Mouse (Mus musculus) ovary, postnatal 36 days (tissue): ENCODE data around the gene Galnt10.

Source experiments
- DNase-seq: peaks from one replicate; pipeline ENCODE4 v3.0.0; 2022; ENCODE audit warnings: low spot score, mixed read lengths

Galnt10 gene

GRCm38 (mm10) chr11:57645018-57645559 lies at the start of gene Galnt10:
Gene Galnt10, plus strand, starts transcription at chr11:57645442.
- peak; percentile 88 for DNase-seq

DNA sequence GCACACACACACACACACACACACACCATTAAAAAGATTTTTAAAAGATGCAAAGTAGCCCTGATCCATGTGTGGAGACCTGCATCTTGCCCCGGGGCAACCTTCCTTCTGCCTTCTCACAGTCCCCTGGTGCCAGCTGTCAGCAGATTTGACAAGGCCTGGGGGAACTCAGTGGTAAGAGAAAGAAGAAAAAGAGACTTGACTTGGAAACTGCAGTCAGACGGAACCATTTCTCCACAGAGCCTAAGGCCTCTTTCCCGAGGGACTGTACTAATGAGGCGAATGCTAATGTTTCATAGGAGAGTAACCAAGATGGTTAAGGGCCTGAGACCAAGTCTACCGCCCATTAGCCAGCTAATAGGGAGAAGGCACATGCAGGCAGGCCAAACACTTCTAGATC lies 49.3 kb upstream of the Galnt10 start:
- no peak for DNase-seq

- DNase-seq, result no peak
Observed at GRCm38 (mm10) chr11:57598161-57598560, 47.1 kb upstream of the Galnt10 start.

- DNase-seq, result no peak
Observed at GRCm38 (mm10) chr11:57599304-57599703, 45.9 kb upstream of the Galnt10 start.

- no peak for DNase-seq
Observed at GRCm38 (mm10) chr11:57600113-57600512, 45.1 kb upstream of the Galnt10 start.

GRCm38 (mm10) chr11:57600621-57601121 lies 44.6 kb upstream of the Galnt10 start:
- peak; percentile 25 for DNase-seq

DNA sequence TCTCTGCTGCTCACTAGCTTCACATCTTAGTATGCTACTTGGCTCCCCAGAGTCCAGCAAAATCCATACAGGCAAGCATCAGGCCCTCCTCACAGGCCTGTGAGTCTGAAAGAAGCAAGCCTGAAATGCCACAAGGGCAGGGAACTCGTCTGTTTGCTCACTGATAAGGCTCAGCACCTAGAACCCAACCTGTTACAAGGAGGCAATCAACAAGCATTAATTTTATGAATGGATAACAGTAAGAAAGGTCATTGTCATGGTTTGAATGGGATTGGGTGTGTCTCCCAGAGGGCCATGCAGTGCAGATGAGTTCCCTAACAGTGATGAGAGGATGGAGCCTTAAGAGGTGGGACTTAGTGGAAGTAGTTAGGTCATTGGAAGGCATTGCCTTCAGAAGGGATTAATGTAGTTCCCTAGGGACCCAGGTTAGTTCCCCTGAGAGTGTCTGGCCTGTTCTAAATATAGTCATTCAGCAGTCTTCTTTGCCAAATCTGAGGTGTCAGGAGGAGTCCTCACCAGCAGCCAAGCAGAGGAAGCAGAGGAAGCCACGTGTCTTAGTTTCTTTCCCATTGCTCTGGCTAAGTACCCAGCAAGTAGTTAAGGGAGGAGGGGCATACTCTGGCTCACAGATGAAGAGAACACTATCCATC lies 43.3 kb upstream of the Galnt10 start:
- DNase-seq, result no peak

GRCm38 (mm10) chr11:57605086-57605485 lies 40.2 kb upstream of the Galnt10 start:
- no peak for DNase-seq

- DNase-seq, result no peak
Observed at GRCm38 (mm10) chr11:57605660-57606059, 39.6 kb upstream of the Galnt10 start.

- DNase-seq, result no peak
Observed at GRCm38 (mm10) chr11:57614502-57614901, 30.7 kb upstream of the Galnt10 start.

DNA sequence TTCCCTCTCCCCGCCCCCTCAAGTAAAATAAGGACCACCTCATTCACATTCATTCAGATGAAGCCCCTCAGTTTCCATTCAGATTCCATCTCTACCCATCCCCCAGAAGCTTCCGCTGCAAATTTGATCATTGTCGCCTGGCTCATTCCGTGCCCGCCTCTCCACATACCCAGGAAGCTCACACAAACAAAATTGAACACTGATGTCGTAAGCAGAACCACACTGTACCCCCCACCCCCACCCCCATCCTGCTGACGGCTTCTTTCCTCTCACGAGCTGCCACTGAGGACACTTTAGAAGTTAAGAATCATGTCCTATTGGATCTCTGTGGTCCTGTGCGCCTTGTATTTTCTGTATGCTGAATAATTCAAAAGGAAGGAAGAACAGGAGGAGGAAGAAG lies 30.0 kb upstream of the Galnt10 start:
- no peak for DNase-seq

- no peak for DNase-seq
Observed at GRCm38 (mm10) chr11:57615871-57616270, 29.4 kb upstream of the Galnt10 start.

DNA sequence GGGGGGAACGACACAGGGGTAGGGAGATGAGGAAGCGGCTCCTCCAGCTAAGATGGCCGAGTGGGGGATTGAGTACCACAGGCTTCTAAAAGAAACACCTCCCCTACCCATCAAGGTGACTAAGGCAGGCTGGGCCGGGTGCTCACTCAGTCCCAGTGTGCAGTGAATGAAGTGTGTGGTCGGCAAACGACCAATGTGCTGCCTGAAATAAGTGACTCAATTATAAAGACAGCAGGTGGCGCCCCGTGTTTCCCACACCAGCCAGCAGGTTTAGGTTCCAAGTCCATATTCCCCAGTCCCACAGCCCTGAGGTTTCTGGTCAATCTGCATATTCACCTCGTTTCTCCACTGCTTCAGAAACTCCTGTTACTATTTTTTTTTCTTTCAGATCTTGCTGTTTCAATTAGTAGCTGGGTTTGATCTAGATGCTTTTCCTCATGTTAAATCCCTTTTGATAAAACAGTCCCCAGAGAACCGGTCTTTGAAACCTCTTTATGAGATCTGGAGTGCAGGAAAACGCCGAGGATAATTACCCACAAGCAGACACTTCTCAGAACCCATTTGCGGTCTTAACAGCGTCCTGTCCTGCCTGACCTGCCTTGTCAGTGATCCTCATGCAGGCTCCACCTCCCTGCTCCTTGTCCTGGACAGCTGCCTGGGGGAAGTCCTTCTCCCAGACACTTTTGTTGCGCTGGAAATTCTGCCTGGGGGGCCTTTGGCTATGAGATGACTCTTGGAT lies 27.5 kb upstream of the Galnt10 start:
- peak; percentile 59 for DNase-seq

DNA sequence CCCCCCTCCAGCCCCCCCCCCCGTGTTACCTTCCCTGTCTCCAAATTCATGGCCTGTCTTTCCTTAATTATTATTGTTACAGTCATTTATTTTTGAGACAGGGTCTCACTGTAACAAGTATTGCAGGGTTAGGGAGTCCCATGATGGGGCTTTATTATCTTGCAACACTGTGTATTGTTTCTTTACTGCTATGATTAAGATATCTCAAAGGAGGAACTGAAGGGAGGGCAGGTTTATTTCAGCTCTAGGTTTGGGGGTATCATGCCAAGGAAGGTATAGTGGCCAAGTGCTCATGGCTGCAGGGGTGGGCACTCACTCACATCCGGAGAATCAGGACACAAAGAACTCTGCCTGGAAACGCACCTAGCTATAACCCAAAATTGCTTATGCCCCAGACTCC lies 23.8 kb upstream of the Galnt10 start:
- no peak for DNase-seq

- peak; percentile 35 for DNase-seq
Observed at GRCm38 (mm10) chr11:57621876-57622275, 23.4 kb upstream of the Galnt10 start.

- no peak for DNase-seq
Observed at GRCm38 (mm10) chr11:57624490-57624893, 20.8 kb upstream of the Galnt10 start.

GRCm38 (mm10) chr11:57625465-57625864 lies 19.8 kb upstream of the Galnt10 start:
- DNase-seq, result no peak

DNA sequence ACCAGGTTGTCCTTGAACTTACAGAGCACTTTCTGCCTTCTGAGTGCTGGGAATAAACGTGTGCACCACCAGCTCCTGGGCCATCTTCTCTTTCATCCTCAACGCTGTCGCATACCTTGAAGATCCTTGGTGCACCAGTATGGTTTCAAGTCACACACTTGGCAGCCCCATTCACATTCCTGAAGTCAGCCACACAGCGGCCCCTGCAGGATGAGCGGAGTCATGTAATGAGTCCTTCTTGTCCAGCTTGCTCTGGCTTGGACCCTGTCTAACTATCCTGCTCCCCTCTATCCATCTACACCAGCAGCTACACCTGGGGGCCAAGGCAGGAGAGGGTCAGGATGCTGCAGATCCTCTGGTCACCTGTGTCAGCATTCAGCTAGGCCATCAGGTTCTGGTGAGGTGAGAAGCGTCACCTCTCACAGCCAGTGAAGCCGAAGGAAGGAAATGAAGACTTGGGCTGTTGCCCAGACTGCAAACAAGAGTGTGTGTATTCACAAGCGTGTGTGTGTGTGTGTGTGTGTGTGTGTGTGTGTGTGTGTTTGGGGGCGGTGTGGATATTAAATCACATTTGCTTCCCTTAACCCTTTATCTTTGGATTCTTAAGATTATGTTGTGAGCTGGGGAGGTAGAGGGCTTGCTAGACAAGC lies 18.0 kb upstream of the Galnt10 start:
- DNase-seq, result peak; percentile 46

- no peak for DNase-seq
Observed at GRCm38 (mm10) chr11:57631805-57632485, 13.3 kb upstream of the Galnt10 start.

DNA sequence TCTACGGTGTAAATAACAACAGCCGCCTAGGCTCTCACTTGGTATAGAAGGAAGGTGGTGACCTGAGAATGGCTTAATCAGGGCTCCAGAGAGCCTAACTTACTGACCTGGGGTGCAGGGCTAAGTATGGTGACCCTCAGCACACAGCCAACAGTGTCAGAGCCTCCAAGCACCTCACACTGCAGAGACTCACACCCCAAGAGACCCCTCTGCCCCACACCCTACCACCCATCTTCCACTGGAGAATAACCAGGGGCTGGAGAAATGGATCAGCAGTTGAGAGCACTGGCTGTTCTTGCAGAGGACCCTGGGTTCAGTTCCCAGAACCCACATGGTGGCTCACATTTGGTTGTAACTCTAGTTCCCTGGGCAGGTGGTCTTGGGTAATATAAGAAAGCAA lies 12.2 kb upstream of the Galnt10 start:
- no peak for DNase-seq

DNA sequence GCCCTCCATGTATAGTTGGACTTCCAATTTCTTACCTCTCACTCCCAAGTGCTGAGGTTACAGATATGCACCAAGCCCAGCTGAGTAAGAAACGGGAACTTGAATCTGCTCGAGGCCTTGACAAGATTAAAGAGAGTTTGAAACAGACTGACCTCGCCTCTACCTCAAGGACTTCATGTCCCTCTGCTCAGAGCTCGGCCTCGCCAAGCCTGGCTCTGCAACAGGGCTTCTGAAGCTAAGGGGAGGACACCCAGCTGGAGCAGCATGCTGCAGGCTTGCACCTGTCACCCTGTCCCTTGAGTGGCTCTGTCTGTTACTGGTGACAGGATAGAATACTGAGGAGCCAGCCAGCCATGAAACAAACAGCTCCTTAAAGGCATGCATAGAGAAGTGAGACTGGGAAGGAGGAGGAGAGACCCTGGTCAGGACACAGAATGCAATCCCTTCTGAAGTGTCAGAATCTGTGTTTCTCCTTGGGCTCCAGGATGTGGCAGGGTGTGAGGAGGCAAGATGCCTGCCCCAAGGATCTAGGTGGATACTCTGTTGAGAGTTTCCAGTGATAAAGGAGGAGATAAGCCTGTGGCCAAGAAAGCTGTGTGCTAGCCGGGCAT lies 11.2 kb upstream of the Galnt10 start:
- no peak for DNase-seq

DNA sequence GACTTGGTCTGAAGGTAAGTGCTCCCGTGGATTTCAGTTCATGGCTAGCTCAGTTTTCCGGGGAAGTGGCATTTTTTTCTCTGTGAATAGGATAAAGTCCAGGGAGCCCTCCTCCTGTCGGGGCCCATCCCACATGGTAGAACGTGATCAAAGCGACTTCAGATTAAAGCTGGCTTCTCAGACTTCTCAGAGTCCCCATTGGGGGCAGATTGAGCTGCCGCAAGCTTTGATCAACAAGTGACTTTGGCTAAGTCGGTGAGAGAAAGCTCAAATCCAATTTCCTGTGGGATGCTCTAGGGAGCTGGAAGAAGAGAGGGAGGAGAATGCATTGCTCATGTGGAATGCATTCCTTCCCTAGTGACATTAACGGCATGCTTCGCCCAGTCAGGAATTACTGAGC lies 10.1 kb upstream of the Galnt10 start:
- DNase-seq, result no peak
